Comparison of ENCODE assay signal across 21 mouse cellular contexts in genomic region chr10:24167978-24168583, GRCm38 (mm10). TPM values are rescaled to one million over a fixed set of nuclear protein-coding genes. Genes with fewer than 3 reads are reported as not detected.
A peak's percentile ranks its signal among the peaks of the same experiment; 100 is the strongest.
DNase-seq lines count a peak whose midpoint lies in the region; ATAC-seq lines count a peak whose summit lies in the region.
"Had no signal": no experiment of that assay in that cellular context is flagged by ENCODE, and none has a peak within 500 bp of the region (broad histone marks: within the 10 kb centered on the region; RNA-seq: fewer than 3 reads in every experiment).

No protein-coding gene starts in this region.

- no peaks in the 10 kb centered on the region for H3K9me3 ChIP-seq in megakaryocyte, embryonic 14.5 days
- H3K9me3 ChIP-seq: embryonic facial prominence, embryonic 12.5 days had no signal

- ATAC-seq in frontal cortex, adult (ENCODE audit: low TSS enrichment), result peak; percentile 60
- ATAC-seq in erythroid progenitor cell, adult 5-6 weeks (replicated peaks; ENCODE audit: low FRiP score, poor library complexity, severe bottlenecking), result peak; percentile 90
- ATAC-seq in inflammation-experienced regulatory T-cells, adult 6 months, result no peak
- ATAC-seq: forebrain, embryonic 14.5 days; hindbrain, postnatal 0 days had no signal

- H3K36me3 ChIP-seq in megakaryocyte, embryonic 14.5 days (replicated peaks; ENCODE audit: low read length), result peaks cover 55% of the 10 kb centered on the region
- H3K36me3 ChIP-seq: embryonic facial prominence, embryonic 12.5 days had no signal

- H3K4me3 ChIP-seq in megakaryocyte, embryonic 14.5 days (replicated peaks), result peak overlapping the region; percentile 88
- H3K4me3 ChIP-seq: embryonic facial prominence, embryonic 12.5 days had no signal

- H3K27me3 ChIP-seq in megakaryocyte, embryonic 14.5 days (replicated peaks), result no peaks in the 10 kb centered on the region
- H3K27me3 ChIP-seq: embryonic facial prominence, embryonic 12.5 days had no signal

- peaks cover 89% of the 10 kb centered on the region for H3K4me1 ChIP-seq in megakaryocyte, embryonic 14.5 days

- no peak for DNase-seq in frontal cortex, adult 2 months (ENCODE audit: extremely low spot score in 1 of 2, low spot score in 1 of 2)
- peak; percentile 21 for DNase-seq in right cerebral cortex, adult 18-20 months
- no peak for DNase-seq in right cerebral cortex, postnatal 4 days
- DNase-seq in adipocyte (ENCODE audit: low spot score), result no peak
- DNase-seq: cerebellum, adult 2 months; lung, embryonic 14.5 days; right cerebral cortex, postnatal 14 days had no signal

RNA-seq across cellular contexts. Expression of gene Stx7, which starts 19.0 kb away (rescaled TPM):
- 174 and 175 TPM in 2 replicates for polyA plus RNA-seq in frontal cortex, adult 2 months (2012; rRNA removed)
- total RNA-seq in erythroid progenitor cell, adult 5-6 weeks (2015; ENCODE audit: low replicate concordance), result 10.8 and 21.4 TPM in 2 replicates
- 30.8 and 35.2 TPM in 2 replicates for total RNA-seq in erythroid progenitor cell, adult 5-6 weeks (2017; ENCODE audit: low replicate concordance)
- polyA plus RNA-seq in megakaryocyte, embryonic 14.5 days (2012; ENCODE audit: insufficient read depth, low replicate concordance), result 109 and 228 TPM in 2 replicates
- 10 to 100 TPM; 21.5 to 33.8 (median 23.1) TPM for polyA plus RNA-seq in inflammation-experienced regulatory T-cells, adult 6 months (2017; shearing (Covaris generic))

RNA-seq across cellular contexts. Expression of gene Moxd1, which starts 55.2 kb away (rescaled TPM):
- polyA plus RNA-seq in frontal cortex, adult 2 months (2012; rRNA removed), result 6.6 and 6.9 TPM in 2 replicates
- total RNA-seq in erythroid progenitor cell, adult 5-6 weeks (2015; ENCODE audit: low replicate concordance), result not detected in 2 replicates
- total RNA-seq in erythroid progenitor cell, adult 5-6 weeks (2017; ENCODE audit: low replicate concordance), result not detected in 2 replicates
- not detected in 2 replicates for polyA plus RNA-seq in megakaryocyte, embryonic 14.5 days (2012; ENCODE audit: insufficient read depth, low replicate concordance)
- not detected for polyA plus RNA-seq in inflammation-experienced regulatory T-cells, adult 6 months (2017; shearing (Covaris generic))
- total RNA-seq: monocyte, adult 5-6 weeks had no signal

RNA-seq across cellular contexts. Expression of gene Taar9, which starts 58.7 kb away (rescaled TPM):
- polyA plus RNA-seq in frontal cortex, adult 2 months (2012; rRNA removed), result not detected in 2 replicates
- total RNA-seq in erythroid progenitor cell, adult 5-6 weeks (2015; ENCODE audit: low replicate concordance), result not detected in 2 replicates
- total RNA-seq in erythroid progenitor cell, adult 5-6 weeks (2017; ENCODE audit: low replicate concordance), result not detected in 2 replicates
- polyA plus RNA-seq in megakaryocyte, embryonic 14.5 days (2012; ENCODE audit: insufficient read depth, low replicate concordance), result not detected in 2 replicates
- not detected for polyA plus RNA-seq in inflammation-experienced regulatory T-cells, adult 6 months (2017; shearing (Covaris generic))
- total RNA-seq: adrenal gland, postnatal 4 days; gastrocnemius, adult 8-10 months; hindbrain, postnatal 0 days; layer of hippocampus, postnatal 10 days; left cerebral cortex, postnatal 25 days; monocyte, adult 5-6 weeks had no signal
- polyA plus RNA-seq: cerebellum, adult 2 months; embryonic facial prominence, embryonic 12.5 days; forebrain, embryonic 14.5 days; heart, embryonic 16.5 days; hindbrain, postnatal 0 days; lung, embryonic 14.5 days; testis, adult 2 months had no signal
